Mouse (Mus musculus) forebrain, embryonic 10.5 days (tissue): ENCODE measurements around the gene 4930595D18Rik. TPM values are rescaled to one million over a fixed set of nuclear protein-coding genes. Genes with fewer than 3 reads are reported as not detected.

Experiments used
- DNase-seq: peaks from one replicate; pipeline ENCODE4 v3.0.0-alpha.2; 2017; ENCODE audit warnings: low spot score; ENCODE audit errors: extremely low spot score
- H3K27ac ChIP-seq: fragments of 300-500 bp; sonication (generic); 2 replicates; pipeline ENCODE4 v1.5.1; 2016; ENCODE audit warnings: mild to moderate bottlenecking
- H3K27me3 ChIP-seq: fragments of 300-500 bp; sonication (generic); 2 replicates; pipeline ENCODE4 v1.6.1; 2016; ENCODE audit warnings: mild to moderate bottlenecking; ENCODE audit not compliant: poor library complexity, severe bottlenecking
- H3K36me3 ChIP-seq: fragments of 300-500 bp; sonication (generic); replicated peaks from 2 replicates; pipeline ENCODE4 v1.6.1; 2016; ENCODE audit warnings: mild to moderate bottlenecking, moderate library complexity
- H3K4me1 ChIP-seq: fragments of 300-500 bp; sonication (generic); 2 replicates; pipeline ENCODE4 v1.6.1; 2016
- H3K4me3 ChIP-seq: fragments of 300-500 bp; sonication (generic); 2 replicates; pipeline ENCODE4 v1.5.1; 2016; ENCODE audit warnings: mild to moderate bottlenecking, moderate library complexity
- H3K9me3 ChIP-seq: fragments of 300-500 bp; sonication (generic); 2 replicates; pipeline ENCODE4 v1.6.1; 2016; ENCODE audit warnings: mild to moderate bottlenecking, moderate library complexity
- WGBS: fragments of 180-500 bp; shearing (Covaris S2); methylation state at CpG from one replicate; pipeline ENCODE4 v1.1.7; 2016; 5-methylcytosine and 5-hydroxymethylcytosine counted together
- polyA plus RNA-seq: library from polyadenylated mRNA; unstranded; fragments of >200 nt; fragmentation: Nextera tagmentation; extraction: Ambion mirVana; gene quantifications from 2 replicates; pipeline ENCODE4 v1.2.1, GENCODE M21; 2016

Gene 4930595D18Rik
- not detected in 2 replicates for polyA plus RNA-seq

DNA sequence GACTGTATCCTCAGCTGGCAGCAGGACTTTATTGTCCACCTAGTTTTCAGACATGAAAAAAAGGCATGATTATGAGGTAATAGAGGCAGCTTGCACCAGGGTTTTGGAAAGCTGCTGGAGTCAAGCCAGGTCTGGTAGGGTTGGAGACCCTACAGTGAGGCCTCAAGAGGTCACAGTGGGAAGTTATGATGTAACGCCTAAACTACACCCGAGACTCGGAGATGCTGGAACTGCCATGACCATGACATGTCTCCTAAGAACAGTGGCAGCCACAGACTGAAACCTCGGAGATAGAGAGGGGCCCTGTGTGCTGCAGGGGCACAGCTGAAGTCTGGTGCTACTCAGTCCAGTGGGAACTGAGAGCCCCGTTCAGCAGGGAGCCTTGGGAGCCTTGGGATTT lies at the start of gene 4930595D18Rik:
TSS of gene 4930595D18Rik (minus strand) at position 16 of the 400 bp plus-strand sequence.
- DNase-seq = no peak
- no peak within 1 kb of the TSS for H3K4me3 ChIP-seq
- no peaks in the 10 kb centered on the region for H3K9me3 ChIP-seq
- 80% methylated on average over 5 of the region's 5 CpGs for WGBS
- H3K4me1 ChIP-seq = peaks cover 4% of the 10 kb centered on the region; the same call in 1 of the 2 replicates
- H3K36me3 ChIP-seq = peaks cover 4% of the 10 kb centered on the region; the same call in 1 of the 2 replicates
- no peak within 1 kb of the TSS for H3K27ac ChIP-seq
- H3K27me3 ChIP-seq = no peaks in the 10 kb centered on the region

DNA sequence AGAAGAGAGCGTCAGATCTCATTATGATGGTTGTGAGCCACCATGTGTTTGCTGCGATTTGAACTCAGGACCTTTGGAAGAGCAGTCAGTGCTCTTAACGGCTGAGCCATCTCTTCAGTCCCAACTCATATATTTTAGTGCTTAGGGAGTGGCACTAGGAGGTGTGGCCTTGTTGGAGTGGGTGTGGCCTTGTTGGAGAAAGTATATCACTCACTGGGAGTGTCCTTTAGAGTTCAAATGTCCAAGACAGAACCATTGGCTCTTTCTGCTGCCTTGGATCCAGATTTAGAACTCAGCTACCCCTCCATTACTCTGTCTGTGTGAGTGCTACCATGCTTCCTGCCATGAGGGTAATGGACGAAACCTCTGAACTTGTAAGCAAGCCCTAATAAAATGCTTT lies 49.5 kb upstream of the 4930595D18Rik start:
- DNase-seq = no peak
- Histone ChIP-seq H3K27me3 (no peaks in the 10 kb centered on the region), H3K4me3 (no peak overlapping the region), H3K27ac (no peak overlapping the region), H3K36me3 (peaks cover 37% of the 10 kb centered on the region), H3K4me1 (peaks cover 9% of the 10 kb centered on the region), H3K9me3 (no peaks in the 10 kb centered on the region)
- WGBS = 96% methylated on average over 4 of the region's 4 CpGs

DNA sequence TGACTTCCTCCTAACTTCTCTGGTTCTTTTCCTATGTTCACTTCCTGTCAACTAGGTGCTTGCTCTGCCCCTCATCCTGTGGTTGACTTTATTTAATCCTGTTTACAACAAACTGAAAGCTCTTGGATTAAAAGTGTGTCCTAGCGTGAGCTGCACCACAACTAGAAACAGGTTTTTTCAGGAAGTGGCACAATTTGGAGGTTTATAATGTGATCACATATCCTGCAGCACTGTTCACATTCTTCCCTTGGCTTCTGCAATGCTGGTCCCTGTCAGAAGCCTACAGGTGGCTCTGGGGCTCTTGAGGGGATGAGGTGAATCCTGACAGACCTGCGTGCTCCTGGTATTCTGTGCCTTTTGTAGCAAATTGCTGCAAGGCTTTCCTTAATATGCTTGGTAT lies 46.5 kb upstream of the 4930595D18Rik start:
- Histone ChIP-seq H3K9me3 (no peaks in the 10 kb centered on the region), H3K27me3 (no peaks in the 10 kb centered on the region), H3K36me3 (peaks cover 25% of the 10 kb centered on the region), H3K4me3 (no peak overlapping the region), H3K27ac (no peak overlapping the region), H3K4me1 (no peaks in the 10 kb centered on the region)
- 90% methylated on average over 2 of the region's 2 CpGs for WGBS
- DNase-seq = no peak

DNA sequence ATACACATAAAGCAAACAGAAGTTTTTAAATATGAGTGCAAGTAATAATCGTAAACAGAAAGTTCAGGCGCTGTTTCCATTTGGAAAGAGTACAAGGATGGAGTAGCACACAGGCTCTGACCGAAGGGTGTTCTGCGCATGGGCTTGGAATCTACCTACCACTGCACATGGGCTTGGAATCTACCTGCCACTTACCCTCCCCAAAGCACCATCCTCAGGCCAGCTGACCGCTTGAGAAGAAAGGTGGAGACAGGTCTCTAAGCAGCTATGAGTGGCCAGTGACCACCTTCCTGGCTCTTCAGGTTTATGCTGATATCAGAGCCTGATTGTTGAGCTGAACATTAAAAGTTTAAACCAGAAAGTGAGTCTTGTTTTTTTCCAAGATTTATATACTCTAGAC lies 44.2 kb upstream of the 4930595D18Rik start:
- DNase-seq = no peak
- Histone ChIP-seq H3K4me1 (no peaks in the 10 kb centered on the region), H3K36me3 (peaks cover 20% of the 10 kb centered on the region), H3K27me3 (no peaks in the 10 kb centered on the region), H3K9me3 (no peaks in the 10 kb centered on the region), H3K27ac (no peak overlapping the region), H3K4me3 (no peak overlapping the region)
- WGBS = 94% methylated on average over 5 of the region's 5 CpGs

DNA sequence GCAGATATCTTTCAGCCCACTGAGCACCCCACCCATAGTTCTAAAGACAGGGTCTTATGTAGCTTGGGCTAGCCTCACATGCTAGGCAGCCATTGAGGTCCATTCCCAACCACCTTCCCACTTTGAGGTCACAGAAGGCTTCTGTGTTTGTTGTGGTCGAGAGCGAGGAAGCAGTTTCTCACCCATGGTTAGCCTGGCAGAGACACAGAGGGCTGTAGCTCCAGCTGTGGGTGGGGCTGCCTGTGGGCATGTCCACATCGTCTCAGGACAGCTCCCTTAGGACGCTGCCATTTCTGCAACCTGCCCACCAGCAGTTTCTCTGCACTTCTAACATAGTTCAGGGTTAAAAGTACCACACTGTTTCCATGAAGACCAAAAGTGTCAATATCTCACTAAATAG lies 43.1 kb upstream of the 4930595D18Rik start:
- WGBS = 84% methylated on average over 4 of the region's 4 CpGs
- DNase-seq = no peak
- Histone ChIP-seq H3K27ac (no peak overlapping the region), H3K4me3 (no peak overlapping the region), H3K36me3 (peaks cover 29% of the 10 kb centered on the region), H3K27me3 (no peaks in the 10 kb centered on the region), H3K9me3 (peaks cover 2% of the 10 kb centered on the region; the same call in 1 of the 2 replicates), H3K4me1 (no peaks in the 10 kb centered on the region)

DNA sequence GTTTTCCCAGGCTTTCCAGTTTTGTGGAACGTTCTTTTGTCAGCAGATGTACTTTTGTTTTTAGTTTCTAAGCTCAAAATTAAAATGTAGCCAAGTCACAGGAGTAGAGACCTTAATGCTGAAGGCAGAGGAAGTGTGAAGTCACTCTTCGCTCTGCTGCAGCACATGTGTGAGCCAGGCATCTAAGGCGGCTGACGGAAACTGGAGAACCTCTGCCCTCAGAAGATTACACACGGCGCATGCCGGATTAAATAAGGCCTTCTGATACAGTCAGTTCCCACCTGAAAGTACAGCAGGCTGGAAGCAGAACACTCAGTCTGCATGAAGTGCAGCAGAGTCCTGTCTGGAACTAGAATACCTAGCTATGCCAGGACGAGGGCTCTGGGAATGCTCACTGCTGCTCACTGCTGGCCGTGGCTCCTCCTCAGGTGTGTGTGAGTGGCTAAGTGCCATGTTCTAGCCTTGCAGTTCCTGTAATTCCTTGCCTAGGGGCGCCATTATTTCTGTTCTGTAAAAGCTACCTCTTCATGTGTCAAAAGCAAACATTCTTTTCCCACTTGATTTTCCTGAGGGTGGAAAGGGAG lies 41.0 kb upstream of the 4930595D18Rik start:
- DNase-seq = no peak
- peaks cover 17% of the 10 kb centered on the region; the same call in 1 of the 2 replicates for H3K9me3 ChIP-seq
- no peak overlapping the region for H3K4me3 ChIP-seq
- no peaks in the 10 kb centered on the region for H3K4me1 ChIP-seq
- no peak overlapping the region for H3K27ac ChIP-seq
- peaks cover 50% of the 10 kb centered on the region for H3K36me3 ChIP-seq
- no peaks in the 10 kb centered on the region for H3K27me3 ChIP-seq
- 84% methylated on average over 10 of the region's 10 CpGs for WGBS

DNA sequence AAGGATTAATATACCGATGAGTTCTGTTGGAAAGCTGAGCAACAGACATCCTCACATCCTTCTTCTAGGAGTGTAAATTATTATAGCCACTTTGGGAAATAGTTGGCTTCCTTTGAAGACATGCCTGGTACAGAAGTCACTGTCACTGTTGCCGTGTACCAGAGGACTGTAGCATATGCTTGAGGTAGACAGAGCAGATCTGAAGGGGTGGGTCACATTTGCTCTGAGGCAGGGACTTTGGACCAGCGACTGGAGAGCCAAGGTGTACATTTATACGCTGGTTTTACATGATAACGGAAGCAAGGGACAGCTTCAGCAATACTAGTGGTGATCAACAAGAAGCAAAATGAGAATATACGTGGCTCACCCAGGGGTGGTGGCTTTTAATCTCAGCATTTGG lies 34.6 kb upstream of the 4930595D18Rik start:
- Histone ChIP-seq H3K9me3 (peaks cover 17% of the 10 kb centered on the region; the same call in 1 of the 2 replicates), H3K27ac (no peak overlapping the region), H3K4me1 (no peaks in the 10 kb centered on the region), H3K4me3 (no peak overlapping the region), H3K36me3 (peaks cover 48% of the 10 kb centered on the region), H3K27me3 (no peaks in the 10 kb centered on the region)
- WGBS = 92% methylated on average over 6 of the region's 6 CpGs
- DNase-seq = no peak

DNA sequence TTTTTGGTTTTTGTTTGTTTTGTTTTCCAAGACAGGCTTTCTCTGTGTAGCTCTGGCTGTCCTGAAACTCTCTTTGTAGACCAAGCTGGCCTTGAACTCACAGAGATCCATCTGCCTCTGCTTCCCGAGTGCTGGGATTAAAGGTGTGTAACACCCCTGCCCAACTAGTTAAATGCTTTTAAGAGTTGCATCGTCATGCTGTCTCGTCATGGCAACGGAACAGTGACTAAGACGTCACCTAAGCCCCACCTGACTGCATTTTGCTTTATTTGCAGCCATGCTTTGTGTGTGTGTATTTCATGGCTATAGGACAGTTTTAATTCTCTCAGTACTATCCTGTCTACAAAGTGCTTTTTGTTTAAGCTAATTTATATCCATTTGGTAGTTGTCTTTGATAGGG lies 27.4 kb upstream of the 4930595D18Rik start:
- DNase-seq = no peak
- Histone ChIP-seq H3K36me3 (0 out of 2 replicates have a peak, but pooled peaks cover 4% of the 10 kb centered on the region), H3K27me3 (no peaks in the 10 kb centered on the region), H3K9me3 (no peaks in the 10 kb centered on the region), H3K4me1 (no peaks in the 10 kb centered on the region), H3K27ac (no peak overlapping the region), H3K4me3 (no peak overlapping the region)
- WGBS = 83% methylated on average over 5 of the region's 5 CpGs

DNA sequence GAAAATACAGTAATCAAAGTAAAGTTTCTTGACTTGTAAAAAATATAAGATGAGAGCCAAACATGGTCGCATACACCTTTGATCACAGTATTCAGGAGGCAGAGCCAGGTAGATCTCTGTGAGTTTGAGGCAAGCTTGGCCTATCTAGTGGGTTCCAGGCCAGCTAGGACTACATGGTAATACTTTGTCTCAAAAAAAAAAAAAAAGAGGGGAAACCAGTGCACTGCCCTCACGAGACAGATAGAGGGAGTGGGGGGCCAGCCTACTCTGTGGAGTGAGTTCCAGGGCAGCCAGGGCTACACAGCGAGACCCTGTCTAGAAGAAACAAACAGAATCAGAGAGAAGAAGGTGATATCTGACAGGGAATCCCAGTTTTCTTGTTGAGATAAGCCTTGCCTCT lies 23.4 kb upstream of the 4930595D18Rik start:
- Histone ChIP-seq H3K27ac (no peak overlapping the region), H3K4me3 (no peak overlapping the region), H3K9me3 (no peaks in the 10 kb centered on the region), H3K36me3 (no peaks in the 10 kb centered on the region), H3K4me1 (peaks cover 6% of the 10 kb centered on the region; the same call in 1 of the 2 replicates), H3K27me3 (no peaks in the 10 kb centered on the region)
- 85% methylated on average over 3 of the region's 3 CpGs for WGBS
- no peak for DNase-seq

DNA sequence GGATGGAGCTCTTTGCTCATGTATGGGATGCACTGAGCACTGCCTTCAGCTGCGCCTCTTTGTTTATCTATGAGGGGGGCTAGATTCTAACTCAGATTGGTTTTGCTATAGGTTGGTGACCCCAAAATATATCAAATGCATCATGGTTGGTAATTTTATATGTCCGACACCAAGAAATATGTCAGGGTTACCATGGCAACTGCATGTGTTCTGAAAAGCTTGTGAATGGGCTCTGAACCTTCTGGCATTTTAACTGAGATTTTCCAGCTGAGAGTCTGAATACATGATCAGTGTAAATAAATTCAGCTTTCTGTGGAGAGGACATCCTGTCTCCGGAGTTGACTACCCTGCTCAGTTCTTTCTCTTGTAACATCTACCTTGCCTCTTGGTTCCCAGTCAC lies 19.7 kb upstream of the 4930595D18Rik start:
- Histone ChIP-seq H3K27me3 (no peaks in the 10 kb centered on the region), H3K4me3 (no peak overlapping the region), H3K27ac (no peak overlapping the region), H3K4me1 (peaks cover 6% of the 10 kb centered on the region; the same call in 1 of the 2 replicates), H3K9me3 (no peaks in the 10 kb centered on the region), H3K36me3 (peaks cover 7% of the 10 kb centered on the region)
- DNase-seq = no peak
- WGBS = 94% methylated on average over 3 of the region's 3 CpGs

DNA sequence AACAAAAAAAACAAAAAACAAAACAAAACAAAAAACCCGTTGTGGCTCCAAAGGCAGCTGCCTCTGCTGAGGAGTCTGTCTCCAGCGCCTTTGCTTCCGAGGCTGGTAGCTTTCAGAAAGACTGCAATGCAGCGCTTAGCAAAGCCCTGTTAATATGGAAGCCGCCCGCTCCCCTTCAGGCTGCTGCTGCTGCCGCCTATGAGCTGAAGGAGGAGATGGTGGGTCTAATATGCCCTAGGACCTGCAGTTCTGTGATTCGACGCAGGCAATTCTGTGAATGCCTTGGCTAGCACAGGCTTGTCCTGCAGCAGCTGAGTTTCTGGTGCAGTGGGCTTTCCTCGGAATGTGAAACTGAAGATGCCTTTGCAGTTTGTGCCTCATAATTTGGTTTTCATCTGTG lies 18.8 kb upstream of the 4930595D18Rik start:
- H3K9me3 ChIP-seq = no peaks in the 10 kb centered on the region
- no peak overlapping the region for H3K4me3 ChIP-seq
- no peak for DNase-seq
- peaks cover 7% of the 10 kb centered on the region for H3K36me3 ChIP-seq
- no peak overlapping the region for H3K27ac ChIP-seq
- 79% methylated on average over 10 of the region's 10 CpGs for WGBS
- H3K4me1 ChIP-seq = peaks cover 6% of the 10 kb centered on the region; the same call in 1 of the 2 replicates
- no peaks in the 10 kb centered on the region for H3K27me3 ChIP-seq

DNA sequence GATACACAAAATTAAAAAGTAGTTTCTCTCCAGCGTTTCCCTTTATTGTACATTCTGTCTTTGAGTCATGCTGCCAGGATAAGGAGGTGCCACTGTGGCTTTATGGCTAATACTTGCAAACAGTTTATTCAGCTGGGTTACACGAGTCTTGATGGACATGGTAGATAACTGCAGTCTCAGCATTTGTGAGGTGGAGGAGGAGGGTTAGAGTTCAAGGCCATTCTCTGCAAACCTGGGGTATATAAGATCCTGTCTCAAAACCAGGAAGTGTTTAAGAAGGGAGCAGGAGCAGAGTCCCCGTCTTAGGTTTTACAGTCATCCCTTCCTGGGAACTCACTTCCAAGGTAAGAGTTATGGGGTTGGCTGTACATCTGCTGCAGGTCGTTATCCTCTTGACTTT lies 12.3 kb upstream of the 4930595D18Rik start:
- WGBS = 88% methylated on average over 4 of the region's 4 CpGs
- peaks cover 12% of the 10 kb centered on the region for H3K4me1 ChIP-seq
- H3K27me3 ChIP-seq = no peaks in the 10 kb centered on the region
- H3K36me3 ChIP-seq = peaks cover 7% of the 10 kb centered on the region
- no peaks in the 10 kb centered on the region for H3K9me3 ChIP-seq
- H3K27ac ChIP-seq = no peak overlapping the region
- no peak for DNase-seq
- H3K4me3 ChIP-seq = no peak overlapping the region

DNA sequence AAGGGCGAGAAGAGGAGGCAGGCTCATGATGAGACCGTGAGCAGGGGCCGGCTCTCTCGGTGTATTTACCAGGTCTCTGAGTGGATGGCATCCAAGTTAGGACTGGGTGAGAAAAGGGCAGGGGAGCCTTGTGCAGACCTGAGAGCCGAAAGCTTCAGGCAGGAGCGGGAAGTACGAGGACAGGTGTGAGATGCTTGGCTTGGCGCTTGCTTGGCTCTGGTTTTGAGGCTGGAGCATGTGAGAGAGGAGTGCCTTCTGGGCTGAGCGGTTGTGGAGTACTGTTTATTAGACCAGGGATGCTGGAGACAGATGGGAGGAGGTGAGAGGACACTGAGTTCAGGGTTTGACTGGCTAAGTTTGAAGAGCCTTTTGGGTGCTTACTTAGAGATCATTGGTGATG lies 9.0 kb upstream of the 4930595D18Rik start:
- H3K4me1 ChIP-seq = peaks cover 12% of the 10 kb centered on the region
- H3K4me3 ChIP-seq = no peak overlapping the region
- H3K9me3 ChIP-seq = no peaks in the 10 kb centered on the region
- WGBS = 82% methylated on average over 9 of the region's 9 CpGs
- H3K27ac ChIP-seq = peak overlapping the region; percentile 53
- H3K36me3 ChIP-seq = peaks cover 8% of the 10 kb centered on the region
- no peak for DNase-seq
- H3K27me3 ChIP-seq = no peaks in the 10 kb centered on the region
